Mouse (Mus musculus) layer of hippocampus, adult 8-10 months (tissue): ENCODE measurements around the gene Tph2. TPM values are rescaled to one million over a fixed set of nuclear protein-coding genes. Genes with fewer than 3 reads are reported as not detected.

Source experiments
- total RNA-seq, 4 experiments: library from RNA; stranded (reverse); gene quantifications; 2 replicates each; pipeline ENCODE4 v1.2.4; 2022

The Tph2 gene
- total RNA-seq, 4 experiments from 2014 or later: 0.69 to 0.85 (median 0.79) TPM

Other genes starting within 250 kb of the Tph2 start
- 10 to 100 TPM; 60.7 to 67.5 (median 63.8) TPM for gene Tbc1d15, start 66.4 kb upstream of the Tph2 start, total RNA-seq
- 10 to 100 TPM; 55.2 to 58.6 (median 57.9) TPM for gene Rab21, start 130.6 kb upstream of the Tph2 start, total RNA-seq
- gene Tmem19, start 177.5 kb upstream of the Tph2 start, total RNA-seq: 10 to 100 TPM; 35.6 to 46.8 (median 41.7) TPM
- 10 to 100 TPM; 13.0 to 18.3 (median 15.1) TPM for gene Thap2, start 199.4 kb upstream of the Tph2 start, total RNA-seq
- gene Zfc3h1, start 199.9 kb upstream of the Tph2 start, total RNA-seq: 10 to 100 TPM; 44.9 to 61.2 (median 52.3) TPM